In the genomic region with DNA sequence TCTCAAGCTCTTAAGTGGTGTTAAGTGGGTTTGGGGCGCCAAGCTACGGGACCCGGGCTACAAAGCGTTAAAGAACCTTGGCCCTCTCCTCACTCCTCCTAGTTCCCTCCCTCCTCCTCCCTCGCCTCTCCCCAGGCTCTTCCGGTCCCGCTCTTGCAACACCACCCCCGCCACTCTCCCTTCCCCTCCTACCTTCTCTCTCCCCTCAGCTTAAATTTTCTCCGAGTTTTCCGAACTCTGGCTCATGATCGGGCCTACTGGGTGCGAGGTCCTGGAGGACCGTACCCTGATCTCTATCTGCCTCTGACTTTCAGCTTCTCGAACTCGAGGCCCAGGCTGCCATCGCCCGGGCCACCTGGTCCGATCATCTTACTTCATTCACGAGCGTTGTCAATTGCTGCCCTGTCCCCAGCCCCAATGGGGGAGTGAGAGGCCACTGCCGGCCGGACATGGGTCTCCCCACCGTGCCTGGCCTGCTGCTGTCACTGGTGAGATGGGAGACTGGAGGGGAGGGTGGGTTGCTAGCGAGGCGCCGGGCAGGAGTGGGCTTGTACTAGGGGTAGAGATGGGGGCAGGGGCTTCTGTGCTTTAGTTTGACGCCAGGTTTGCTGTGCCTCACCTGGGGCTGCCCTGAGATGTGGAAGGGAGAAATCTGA, we compare ENCODE assay signal across 9 mouse cellular contexts. TPM values are rescaled to one million over a fixed set of nuclear protein-coding genes. Genes with fewer than 3 reads are reported as not detected.
DNase-seq lines count a peak whose midpoint lies in the region; ATAC-seq and TF ChIP-seq lines count a peak whose summit lies in the region.
"Had no signal": no experiment of that assay in that cellular context is flagged by ENCODE, and none has a peak within 500 bp of the region (broad histone marks: within the 10 kb centered on the region; RNA-seq: fewer than 3 reads in every experiment).

No protein-coding gene starts in this region.

- H3K9ac ChIP-seq in hindbrain, embryonic 16.5 days (ENCODE audit: low read depth, low read length) = peak overlapping the region; percentile 61
- H3K9ac ChIP-seq in liver, embryonic 11.5 days (ENCODE audit: low read depth, low read length) = peak overlapping the region; percentile 65
- no peak overlapping the region; the same call in 1 of the 2 replicates for H3K9ac ChIP-seq in midbrain, postnatal 0 days (replicated peaks; ENCODE audit: low read length, poor library complexity, severe bottlenecking)

- peaks cover 16% of the 10 kb centered on the region for H3K4me1 ChIP-seq in hindbrain, embryonic 16.5 days (ENCODE audit: control insufficient read depth, insufficient read depth, low read depth, low read length)
- peaks cover 50% of the 10 kb centered on the region for H3K4me1 ChIP-seq in liver, embryonic 11.5 days (replicated peaks; ENCODE audit: control insufficient read depth, insufficient read depth, low read length)
- no peaks in the 10 kb centered on the region for H3K4me1 ChIP-seq in midbrain, postnatal 0 days (ENCODE audit: insufficient read depth, low read length)

- H3K9me3 ChIP-seq in hindbrain, embryonic 16.5 days (ENCODE audit: control insufficient read depth, low read length) = no peaks in the 10 kb centered on the region
- no peaks in the 10 kb centered on the region for H3K9me3 ChIP-seq in liver, embryonic 11.5 days (ENCODE audit: control insufficient read depth, low read length)
- H3K9me3 ChIP-seq in midbrain, postnatal 0 days (ENCODE audit: low read length) = no peaks in the 10 kb centered on the region

- peak; percentile 50; the same call in 1 of the 2 replicates for ATAC-seq in hindbrain, embryonic 16.5 days
- ATAC-seq in liver, embryonic 11.5 days (replicated peaks; ENCODE audit: low FRiP score) = peak; percentile 77
- ATAC-seq in midbrain, postnatal 0 days (ENCODE audit: low FRiP score) = no peak

- DNase-seq in cerebellum, postnatal 10 days = peak; percentile 57
- no peak for DNase-seq in cerebellum, adult 9-10 months
- DNase-seq in adrenal gland, postnatal 4 days (ENCODE audit: low spot score in 2 of 2) = peak; percentile 31 to 60
- peak; percentile 78 for DNase-seq in gastrocnemius, adult 2 months
- peak; percentile 69 for DNase-seq in liver, embryonic 11.5 days (ENCODE audit: low spot score)
- peak; percentile 42 for DNase-seq in midbrain, postnatal 0 days (ENCODE audit: low spot score)
- peak; percentile 72 to 79 for DNase-seq in thymus, postnatal 36 days

- TF ChIP-seq CTCF in gastrocnemius, adult 2 months (IDR thresholded peaks at IDR 0.05) = no peak
- no peak for TF ChIP-seq CTCF in midbrain, postnatal 0 days (IDR thresholded peaks at IDR 0.05)

- H3K4me3 ChIP-seq in gastrocnemius, adult 2 months = peak overlapping the region; percentile 94
- peak overlapping the region; percentile 45 for H3K4me3 ChIP-seq in hindbrain, embryonic 16.5 days (ENCODE audit: low read length)
- peak overlapping the region; percentile 66 for H3K4me3 ChIP-seq in liver, embryonic 11.5 days (ENCODE audit: low read depth, low read length)
- H3K4me3 ChIP-seq in midbrain, postnatal 0 days (ENCODE audit: low read depth, low read length) = peak overlapping the region; percentile 29

- H3K27ac ChIP-seq in gastrocnemius, adult 2 months = peak overlapping the region; percentile 94
- peak overlapping the region; percentile 36; the same call in 1 of the 2 replicates for H3K27ac ChIP-seq in hindbrain, embryonic 16.5 days (ENCODE audit: low read depth, low read length)
- peak overlapping the region; percentile 62 for H3K27ac ChIP-seq in liver, embryonic 11.5 days (ENCODE audit: low read depth, low read length)
- peak overlapping the region; percentile 32; the same call in 1 of the 2 replicates for H3K27ac ChIP-seq in midbrain, postnatal 0 days (ENCODE audit: low read depth, low read length)

- peak overlapping the region; percentile 72 for H3K4me2 ChIP-seq in hindbrain, embryonic 16.5 days (ENCODE audit: low read length)
- H3K4me2 ChIP-seq in liver, embryonic 11.5 days = peak overlapping the region; percentile 87
- H3K4me2 ChIP-seq in midbrain, postnatal 0 days (ENCODE audit: low read depth, low read length, poor library complexity, severe bottlenecking) = peak overlapping the region; percentile 46

- H3K27me3 ChIP-seq in hindbrain, embryonic 16.5 days (replicated peaks; ENCODE audit: control insufficient read depth, insufficient read depth, low read length) = peaks cover 7% of the 10 kb centered on the region
- no peaks in the 10 kb centered on the region for H3K27me3 ChIP-seq in liver, embryonic 11.5 days (replicated peaks; ENCODE audit: control insufficient read depth, insufficient read depth, low read length)
- H3K27me3 ChIP-seq in midbrain, postnatal 0 days (ENCODE audit: insufficient read depth, low read length) = peaks cover 7% of the 10 kb centered on the region; the same call in 1 of the 2 replicates

- intact Hi-C loops in gastrocnemius, adult 2 months (cut with DNase I) = loop anchor here (2.0 kb wide), 1 partner anchor 37 kb away; a partner anchor contains a TSS

- 2% methylated on average over 27 of the region's 27 CpGs for WGBS in hindbrain, embryonic 16.5 days
- under 1% methylated on average over 27 of the region's 27 CpGs for WGBS in liver, embryonic 11.5 days
- 3% methylated on average over 26 of the region's 27 CpGs for WGBS in midbrain, postnatal 0 days

- no peaks in the 10 kb centered on the region for H3K36me3 ChIP-seq in hindbrain, embryonic 16.5 days (ENCODE audit: control insufficient read depth, insufficient read depth, low read length)
- H3K36me3 ChIP-seq in liver, embryonic 11.5 days (ENCODE audit: control insufficient read depth, insufficient read depth, low read length) = no peaks in the 10 kb centered on the region
- no peaks in the 10 kb centered on the region for H3K36me3 ChIP-seq in midbrain, postnatal 0 days (ENCODE audit: insufficient read depth, low read length)

RNA-seq across cellular contexts. Expression of a gene that starts 0.5 kb away (rescaled TPM):
- 100 to 1,000 TPM; 219 to 241 TPM for total RNA-seq in adrenal gland, postnatal 4 days (2021)
- total RNA-seq in gastrocnemius, adult 2 months (2021) = 10 to 100 TPM; 25.8 to 26.2 TPM
- polyA plus RNA-seq in hindbrain, embryonic 16.5 days (2015; fragmentation: Nextera tagmentation; extraction: Ambion mirVana) = 15.1 and 18.3 TPM in 2 replicates
- polyA plus RNA-seq in liver, embryonic 11.5 days (2014; fragmentation: Nextera tagmentation; extraction: Ambion mirVana) = 37.0 and 38.0 TPM in 2 replicates
- 9.2 and 15.9 TPM in 2 replicates for total RNA-seq in midbrain, postnatal 0 days (2014; rRNA removed)
- 10.4 and 12.9 TPM in 2 replicates for polyA plus RNA-seq in midbrain, postnatal 0 days (2015; fragmentation: Nextera tagmentation; extraction: Ambion mirVana)

RNA-seq across cellular contexts. Expression of a gene that starts 29.2 kb away (rescaled TPM):
- total RNA-seq in adrenal gland, postnatal 4 days (2021) = 1 to 10 TPM; 1.7 to 4.5 TPM
- total RNA-seq in gastrocnemius, adult 2 months (2021) = under 1 TPM; 0.10 to 0.14 TPM
- polyA plus RNA-seq in hindbrain, embryonic 16.5 days (2015; fragmentation: Nextera tagmentation; extraction: Ambion mirVana) = 0.69 and 0.70 TPM in 2 replicates
- 0.55 and 0.74 TPM in 2 replicates for polyA plus RNA-seq in liver, embryonic 11.5 days (2014; fragmentation: Nextera tagmentation; extraction: Ambion mirVana)
- total RNA-seq in midbrain, postnatal 0 days (2014; rRNA removed) = 1.5 and 1.8 TPM in 2 replicates
- polyA plus RNA-seq in midbrain, postnatal 0 days (2015; fragmentation: Nextera tagmentation; extraction: Ambion mirVana) = 1.8 TPM in 2 replicates
- total RNA-seq: CH12.LX had no signal

RNA-seq across cellular contexts. Expression of a gene that starts 30.9 kb away (rescaled TPM):
- under 1 TPM; 0.59 to 0.62 TPM for total RNA-seq in adrenal gland, postnatal 4 days (2021)
- not detected for total RNA-seq in gastrocnemius, adult 2 months (2021)
- 0.30 and 0.41 TPM in 2 replicates for polyA plus RNA-seq in hindbrain, embryonic 16.5 days (2015; fragmentation: Nextera tagmentation; extraction: Ambion mirVana)
- polyA plus RNA-seq in liver, embryonic 11.5 days (2014; fragmentation: Nextera tagmentation; extraction: Ambion mirVana) = 0.30 and 0.35 TPM in 2 replicates
- total RNA-seq in midbrain, postnatal 0 days (2014; rRNA removed) = 0.22 and 0.24 TPM in 2 replicates
- 0.35 and 0.54 TPM in 2 replicates for polyA plus RNA-seq in midbrain, postnatal 0 days (2015; fragmentation: Nextera tagmentation; extraction: Ambion mirVana)
- total RNA-seq: CH12.LX had no signal

RNA-seq across cellular contexts. Expression of a gene that starts 36.0 kb away (rescaled TPM):
- 10 to 100 TPM; 88.9 to 89.8 TPM for total RNA-seq in adrenal gland, postnatal 4 days (2021)
- 10 to 100 TPM; 20.3 to 21.2 TPM for total RNA-seq in gastrocnemius, adult 2 months (2021)
- 16.4 and 18.7 TPM in 2 replicates for polyA plus RNA-seq in hindbrain, embryonic 16.5 days (2015; fragmentation: Nextera tagmentation; extraction: Ambion mirVana)
- polyA plus RNA-seq in liver, embryonic 11.5 days (2014; fragmentation: Nextera tagmentation; extraction: Ambion mirVana) = 30.1 and 34.7 TPM in 2 replicates
- total RNA-seq in midbrain, postnatal 0 days (2014; rRNA removed) = 24.4 TPM in 2 replicates
- 14.5 and 15.7 TPM in 2 replicates for polyA plus RNA-seq in midbrain, postnatal 0 days (2015; fragmentation: Nextera tagmentation; extraction: Ambion mirVana)
- total RNA-seq: CH12.LX had no signal

Comparison
In these comparisons a context has a peak if more than half of its experiments do, and no peak if none do; other contexts are left out.
1. H3K27ac ChIP-seq: peak in every context shown above with its lines; median percentile 94 in gastrocnemius, adult 2 months; 62 in liver, embryonic 11.5 days; 36 in hindbrain, embryonic 16.5 days; 32 in midbrain, postnatal 0 days.
2. H3K4me3 ChIP-seq: peak in every context shown above with its lines; median percentile 94 in gastrocnemius, adult 2 months; 66 in liver, embryonic 11.5 days; 45 in hindbrain, embryonic 16.5 days; 29 in midbrain, postnatal 0 days.
3. RNA of a gene that starts 0.5 kb away (total RNA-seq): 219 to 241 TPM in adrenal gland, postnatal 4 days; 25.8 to 26.2 TPM in gastrocnemius, adult 2 months and 9.2 to 15.9 TPM in midbrain, postnatal 0 days; every median in the first group is over 4 times any median in the second.
4. Peak in every context shown above with its lines, with median percentiles within 50 percentile points of each other: H3K4me2 ChIP-seq.